Mouse (Mus musculus): ENCODE measurements around the gene Hbb-bh2.
"Not testable (repeated sequence)": the region's sequence is repeated elsewhere in the genome, so short reads cannot be mapped to it uniquely, and the experiment has no call there.

Hbb-bh2 gene

DNA sequence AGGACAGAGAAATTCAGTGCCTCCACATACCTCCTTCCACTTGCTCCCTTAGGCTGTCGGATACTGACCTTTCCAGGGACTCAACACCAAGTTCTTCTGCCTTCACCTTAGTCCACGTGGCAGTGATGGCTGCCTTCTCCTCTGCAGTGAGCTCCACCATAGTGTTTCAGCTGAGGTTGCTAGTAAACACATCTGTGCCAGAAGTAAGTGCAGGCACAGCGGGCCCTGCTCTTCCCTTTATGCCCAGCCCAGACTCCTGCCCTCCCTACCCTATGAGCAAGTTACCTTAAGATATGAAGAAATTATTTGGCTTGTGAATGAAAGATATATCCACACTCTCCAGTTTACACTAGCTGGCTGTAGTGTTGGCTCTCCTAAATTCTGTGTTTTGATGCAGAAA lies at the start of gene Hbb-bh2:
Gene Hbb-bh2 (minus strand): TSS at position 253 of the 400 bp plus-strand sequence.
- no peak for DNase-seq

DNA sequence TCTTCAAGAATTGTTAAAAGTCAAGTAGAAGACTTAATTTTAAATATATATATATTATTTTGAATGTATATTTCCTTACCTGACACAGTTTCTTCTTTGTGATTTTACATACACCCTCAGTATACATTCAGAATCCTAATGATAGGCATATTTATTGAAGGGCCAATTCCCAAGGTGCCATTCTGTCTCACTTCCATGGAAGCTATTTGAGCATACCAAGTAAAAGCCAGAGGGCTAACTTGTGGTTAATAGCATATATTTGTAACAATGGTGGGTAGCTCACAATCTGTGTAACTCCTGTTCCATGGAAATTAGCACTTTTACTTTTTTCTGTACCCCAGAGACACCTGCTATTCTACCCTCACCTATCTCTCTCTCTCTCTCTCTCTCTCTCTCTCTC lies 45.8 kb upstream of the Hbb-bh2 start, which contains the start of gene Olfr66:
Gene Olfr66 (minus strand): TSS at position 101 of the 400 bp plus-strand sequence.
- no peak for DNase-seq

DNA sequence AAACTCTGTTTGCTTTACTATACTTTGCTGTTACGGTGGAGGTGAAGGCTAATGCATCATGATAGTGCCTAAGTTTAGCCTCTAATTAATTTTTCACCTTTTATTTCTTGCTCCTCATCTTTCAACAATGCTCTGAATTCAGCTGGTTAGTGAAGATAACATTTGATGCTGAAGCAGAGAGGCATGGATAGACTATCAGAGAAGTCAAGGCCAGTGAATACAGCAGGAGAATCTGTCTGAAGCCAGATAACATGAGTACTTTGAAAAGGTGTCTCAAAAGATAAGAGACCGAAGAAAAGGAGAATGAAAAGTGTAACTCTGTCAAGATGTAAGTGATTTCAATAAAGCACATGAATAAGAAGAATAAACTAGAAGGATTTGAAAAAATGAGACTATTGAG lies 36.8 kb upstream of the Hbb-bh2 start:
- no peak for DNase-seq

DNA sequence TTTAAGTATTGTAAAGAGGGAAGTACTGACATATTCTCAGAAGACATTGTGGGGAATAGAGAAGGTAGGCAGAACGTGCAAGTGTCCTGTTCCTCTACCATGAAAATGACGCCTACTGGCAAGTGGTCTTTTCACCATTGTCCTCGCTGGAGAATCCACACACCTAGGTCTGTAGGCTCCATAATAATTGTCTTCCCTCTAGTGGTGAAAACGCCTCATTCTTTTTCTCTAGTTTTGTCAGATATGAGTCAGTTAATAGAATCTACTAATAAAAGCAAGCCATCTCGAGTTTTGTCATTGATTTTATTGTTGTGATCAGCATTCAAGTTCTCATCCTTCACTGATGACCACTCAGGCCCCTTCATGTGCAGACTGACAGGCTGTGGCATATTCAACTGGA lies 34.1 kb upstream of the Hbb-bh2 start:
- no peak for DNase-seq

DNA sequence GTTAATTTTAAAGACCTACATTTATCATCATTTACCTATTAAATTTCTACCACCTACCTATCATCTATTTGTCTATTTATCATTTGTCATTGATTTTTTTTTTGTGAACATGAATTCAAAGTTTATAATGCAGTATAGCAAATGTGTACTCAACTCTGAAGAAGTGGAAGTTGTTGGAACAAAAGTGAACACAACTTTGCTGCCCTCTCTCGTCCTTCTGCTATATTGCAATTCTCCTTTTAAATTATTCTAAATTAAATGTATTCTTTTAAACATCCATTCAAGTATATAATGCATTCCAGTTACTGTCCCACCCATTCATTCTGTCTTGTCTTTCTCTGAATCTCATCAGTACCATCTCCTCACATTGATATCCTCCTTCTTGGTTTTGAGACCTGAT lies 32.7 kb upstream of the Hbb-bh2 start:
- DNase-seq = no peak

DNA sequence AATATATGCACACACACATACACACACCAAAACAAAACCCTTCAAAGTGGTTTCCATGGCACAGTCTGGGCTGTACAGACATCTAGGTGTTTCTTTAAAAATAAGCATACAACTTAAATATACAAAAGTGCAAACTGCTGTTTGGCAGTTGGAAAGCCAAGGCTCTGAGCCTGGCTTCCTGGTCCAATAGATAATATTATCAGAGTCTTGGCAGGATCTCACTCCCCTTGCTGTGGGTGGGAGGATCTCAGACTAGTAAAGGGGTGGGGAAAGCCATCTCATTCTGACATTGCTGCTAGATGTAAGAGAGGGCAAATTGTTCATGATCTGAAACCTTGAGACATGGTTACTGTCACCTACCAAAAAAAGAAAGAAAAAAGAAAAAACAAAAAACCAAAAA lies 30.3 kb upstream of the Hbb-bh2 start:
- DNase-seq = no peak

DNA sequence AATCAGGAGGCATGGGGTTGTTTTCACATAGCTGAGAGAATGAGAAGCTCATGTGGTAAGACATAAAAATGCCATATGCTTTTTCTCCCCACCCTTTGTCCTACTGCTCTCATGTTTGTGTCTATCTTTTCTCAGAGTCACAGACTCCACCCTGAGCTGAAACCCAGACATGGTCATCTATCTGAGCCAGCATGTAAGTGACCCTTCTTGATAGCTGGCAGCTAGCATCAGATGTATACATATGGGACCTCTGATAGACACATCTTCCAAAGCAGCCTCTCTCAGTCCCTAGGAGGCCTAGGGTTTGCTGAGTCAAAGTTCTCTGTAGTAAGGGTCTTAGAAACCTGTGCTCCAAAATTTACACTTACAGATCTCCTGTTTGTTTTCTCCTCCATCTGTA lies 25.4 kb upstream of the Hbb-bh2 start:
- no peak for DNase-seq

DNA sequence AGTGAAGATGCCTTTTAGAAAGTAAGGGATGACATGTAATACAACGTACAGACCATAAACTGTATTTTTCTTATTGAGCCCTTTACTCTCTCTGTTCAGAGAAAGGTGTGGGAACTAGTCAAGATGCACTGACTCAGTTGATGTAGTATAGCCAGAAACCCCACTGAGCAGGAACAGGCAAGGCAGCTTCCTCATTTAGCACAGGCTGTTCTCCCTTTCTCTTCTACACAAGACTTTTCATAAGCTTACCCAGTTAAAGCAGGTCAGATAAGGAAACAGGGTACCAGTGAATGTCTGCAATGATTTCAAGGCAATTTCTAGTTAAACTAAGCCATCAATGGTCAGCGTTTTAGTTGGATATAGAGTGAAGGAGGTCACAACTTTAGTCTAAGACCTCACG lies 21.2 kb upstream of the Hbb-bh2 start:
- DNase-seq = no peak

DNA sequence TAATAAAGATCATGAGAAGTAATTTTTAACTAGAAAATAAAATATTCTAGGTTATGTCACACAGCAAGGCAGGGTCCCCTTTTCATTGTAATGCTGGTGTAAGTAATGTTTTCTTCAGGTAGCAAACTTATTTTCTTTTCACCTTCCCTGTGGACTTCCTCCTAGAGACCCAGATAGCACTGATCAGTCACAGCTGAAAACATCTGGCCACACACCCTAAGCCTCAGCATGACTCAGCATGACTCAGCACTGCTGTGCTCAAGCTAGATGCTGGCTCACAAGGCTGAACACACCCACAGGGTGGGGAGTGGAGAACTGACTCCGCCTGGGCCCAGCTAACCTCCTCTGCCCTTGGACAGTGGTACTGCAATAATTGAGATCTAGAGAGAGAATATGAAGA lies 20.5 kb upstream of the Hbb-bh2 start:
- DNase-seq = no peak

DNA sequence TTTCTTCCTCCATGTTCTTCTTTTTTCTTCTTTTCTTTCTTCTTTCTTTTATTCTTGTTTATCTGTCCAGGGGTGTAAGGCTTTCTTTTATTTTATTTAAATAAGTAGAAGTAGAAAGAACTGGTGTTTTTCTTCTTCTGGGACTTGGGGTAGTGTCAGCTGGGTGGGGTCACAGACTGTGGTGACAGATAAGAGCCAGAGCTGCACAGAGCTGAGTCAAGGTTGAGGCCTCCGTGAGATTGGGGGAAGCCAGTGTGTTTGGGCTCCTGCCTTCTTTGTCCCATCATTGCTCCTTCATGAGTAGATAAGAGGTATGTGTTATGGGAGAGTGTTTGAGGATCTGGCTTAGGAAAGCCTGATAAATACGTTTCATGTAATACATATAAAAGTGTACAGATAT lies 18.8 kb upstream of the Hbb-bh2 start:
- no peak for DNase-seq

DNA sequence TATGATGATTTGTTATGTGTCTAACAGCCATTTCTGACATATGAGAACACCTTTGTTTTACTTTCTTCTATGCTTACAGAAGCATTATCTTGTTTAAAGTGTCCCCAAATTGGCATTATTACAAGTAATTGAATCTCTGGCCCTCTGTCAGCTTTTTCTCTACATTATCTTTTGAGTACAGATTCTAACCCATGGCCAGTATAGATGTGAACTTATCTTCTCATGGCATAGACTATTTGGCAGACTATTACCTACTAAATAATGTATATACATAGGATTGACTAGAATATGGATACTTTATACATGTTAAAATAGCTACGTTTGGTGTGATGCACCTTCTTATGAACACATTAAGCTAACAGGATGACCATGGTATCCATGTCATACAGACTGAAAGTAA lies 14.3 kb upstream of the Hbb-bh2 start:
- DNase-seq = no peak

DNA sequence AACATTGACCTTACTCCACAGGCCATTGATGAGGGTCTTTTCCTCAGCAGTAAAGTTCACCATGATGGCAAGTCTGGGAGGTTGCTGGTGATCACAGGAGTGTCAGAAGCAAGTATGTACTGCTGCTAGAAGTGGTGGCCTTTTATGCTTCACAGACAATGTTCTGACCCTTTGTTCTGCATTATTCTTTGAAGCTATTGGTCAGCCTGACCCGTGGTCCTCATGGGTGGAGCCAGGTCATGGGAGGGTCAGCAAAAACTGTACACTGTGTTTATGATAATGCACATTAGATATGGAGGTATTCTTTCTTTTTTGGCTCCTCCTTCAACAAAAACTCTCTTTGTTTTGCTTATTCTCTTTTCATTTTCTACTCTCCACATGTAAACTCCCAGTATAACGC lies 12.8 kb upstream of the Hbb-bh2 start, which contains the start of gene Hbb-y:
Gene Hbb-y (minus strand): TSS at position 127 of the 400 bp plus-strand sequence.
- DNase-seq = no peak

DNA sequence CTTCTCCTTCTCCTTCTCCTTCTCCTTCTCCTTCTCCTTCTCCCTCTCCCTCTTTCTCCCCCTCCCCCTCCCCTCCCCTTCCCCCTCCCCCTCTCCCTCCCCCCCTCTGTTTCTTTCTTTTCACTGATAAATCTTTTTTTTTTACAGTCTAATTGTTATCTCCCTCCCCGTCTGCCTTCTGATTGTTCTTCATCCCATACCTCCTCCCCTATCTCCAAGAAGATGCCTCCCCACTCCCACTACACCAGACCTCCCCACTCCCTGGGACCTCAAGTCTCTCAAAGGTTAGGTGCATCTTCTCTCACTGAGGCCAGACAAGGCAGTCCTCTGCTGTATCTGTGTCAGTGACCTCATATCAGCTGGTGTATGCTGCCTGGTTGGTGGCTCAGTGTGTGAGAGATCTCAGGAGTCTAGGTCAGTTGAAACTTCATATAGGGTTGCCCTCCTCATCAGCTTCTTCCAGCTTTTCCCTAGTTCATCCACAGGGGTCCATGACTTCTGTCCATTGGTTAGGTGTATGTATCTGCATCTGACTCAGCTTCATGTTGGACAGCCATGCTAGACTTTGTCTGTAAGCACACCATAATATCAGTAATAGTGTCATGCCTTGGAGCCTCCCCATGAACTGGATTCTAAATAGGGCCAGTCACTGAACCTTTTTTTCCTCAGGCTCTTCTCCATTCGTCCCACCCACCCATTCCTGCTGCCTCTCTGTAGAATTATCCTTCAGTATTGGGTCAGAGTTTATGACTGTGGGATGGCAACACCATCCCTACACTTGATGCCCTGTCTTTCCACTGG lies 4.4 kb upstream of the Hbb-bh2 start:
- DNase-seq = no peak

DNA sequence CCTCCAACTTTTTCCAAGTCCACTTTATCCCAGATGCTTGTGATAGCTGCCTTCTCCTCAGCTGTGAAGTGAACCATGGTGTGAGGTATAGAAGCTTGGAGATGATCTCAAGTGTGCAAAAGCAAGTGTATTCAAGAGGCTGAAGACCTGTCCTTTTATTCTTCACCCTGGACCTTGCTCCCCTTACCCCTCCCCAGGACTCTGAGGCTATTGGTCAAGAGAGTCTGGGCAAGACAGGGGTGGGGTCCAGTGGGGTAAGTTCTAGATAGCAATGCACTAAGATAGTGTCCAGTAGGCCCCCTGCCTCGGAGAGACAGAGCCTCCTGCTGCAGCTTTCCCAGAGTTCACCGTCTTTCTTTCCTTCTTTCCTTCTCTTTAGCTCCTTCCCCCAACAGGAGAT lies 2.7 kb upstream of the Hbb-bh2 start, which contains the start of gene Hbb-bh1:
Gene Hbb-bh1 (minus strand): TSS at position 131 of the 400 bp plus-strand sequence.
- no peak for DNase-seq

DNA sequence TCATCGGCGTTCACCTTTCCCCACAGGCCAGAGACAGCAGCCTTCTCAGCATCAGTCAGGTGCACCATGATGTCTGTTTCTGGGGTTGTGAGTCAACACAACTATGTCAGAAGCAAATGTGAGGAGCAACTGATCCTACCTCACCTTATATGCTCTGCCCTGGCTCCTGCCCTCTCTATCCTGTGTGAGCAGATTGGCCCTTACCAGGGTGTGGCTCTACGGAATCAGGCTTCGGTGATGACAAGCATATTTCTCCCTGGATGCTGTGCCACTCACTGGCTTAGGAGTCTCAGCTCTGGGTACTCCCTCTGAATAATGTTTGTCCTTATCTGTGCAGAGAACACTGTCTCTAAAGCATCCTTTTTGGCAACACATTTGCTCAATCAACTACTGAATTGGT lies 12.5 kb downstream of the Hbb-bh2 start, which contains the start of gene Hbb-bs:
Gene Hbb-bs (minus strand): TSS at position 289 of the 400 bp plus-strand sequence.
- DNase-seq = no peak

DNA sequence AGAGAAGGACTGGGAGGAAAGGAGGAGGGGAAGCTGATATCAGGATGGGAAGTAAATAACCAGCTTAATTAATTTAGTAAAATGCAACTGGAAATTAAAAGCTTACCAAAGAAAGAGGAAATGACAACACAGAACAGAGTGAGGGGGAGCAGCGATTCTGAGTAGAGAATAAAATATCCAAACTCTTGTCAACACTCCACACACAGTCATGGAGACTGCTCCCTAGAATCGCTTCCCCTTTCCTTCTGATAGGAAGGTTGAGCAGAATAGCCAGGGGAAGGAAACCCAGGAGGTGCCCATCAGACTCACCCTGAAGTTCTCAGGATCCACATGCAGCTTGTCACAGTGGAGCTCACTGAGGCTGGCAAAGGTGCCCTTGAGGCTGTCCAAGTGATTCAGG lies 13.2 kb downstream of the Hbb-bh2 start:
- DNase-seq = not testable (repeated sequence)

DNA sequence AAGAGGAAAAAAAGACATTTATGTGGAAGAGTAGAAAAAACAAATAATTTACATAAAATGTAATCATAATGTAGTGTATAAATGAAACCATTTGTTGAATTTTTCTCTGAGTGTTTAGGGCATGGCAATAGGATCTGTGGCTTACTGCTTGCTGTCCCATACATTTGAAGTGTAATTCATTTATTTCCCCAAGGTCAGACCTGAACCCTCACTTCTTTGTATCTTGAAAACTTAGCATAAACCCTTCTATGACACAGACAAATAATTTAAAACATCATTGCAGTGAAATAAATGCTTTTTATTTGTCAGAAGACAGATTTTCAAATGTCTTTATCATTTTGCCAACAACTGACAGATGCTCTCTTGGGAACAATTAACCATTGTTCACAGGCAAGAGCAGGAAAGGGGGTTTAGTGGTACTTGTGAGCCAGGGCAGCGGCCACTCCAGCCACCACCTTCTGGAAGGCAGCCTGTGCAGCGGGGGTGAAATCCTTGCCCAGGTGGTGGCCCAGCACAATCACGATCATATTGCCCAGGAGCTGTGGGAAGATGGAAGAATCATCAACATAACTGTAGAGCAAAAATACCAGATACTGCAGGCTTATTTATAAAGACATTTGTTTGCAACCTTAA lies 13.9 kb downstream of the Hbb-bh2 start:
- no peak for DNase-seq

DNA sequence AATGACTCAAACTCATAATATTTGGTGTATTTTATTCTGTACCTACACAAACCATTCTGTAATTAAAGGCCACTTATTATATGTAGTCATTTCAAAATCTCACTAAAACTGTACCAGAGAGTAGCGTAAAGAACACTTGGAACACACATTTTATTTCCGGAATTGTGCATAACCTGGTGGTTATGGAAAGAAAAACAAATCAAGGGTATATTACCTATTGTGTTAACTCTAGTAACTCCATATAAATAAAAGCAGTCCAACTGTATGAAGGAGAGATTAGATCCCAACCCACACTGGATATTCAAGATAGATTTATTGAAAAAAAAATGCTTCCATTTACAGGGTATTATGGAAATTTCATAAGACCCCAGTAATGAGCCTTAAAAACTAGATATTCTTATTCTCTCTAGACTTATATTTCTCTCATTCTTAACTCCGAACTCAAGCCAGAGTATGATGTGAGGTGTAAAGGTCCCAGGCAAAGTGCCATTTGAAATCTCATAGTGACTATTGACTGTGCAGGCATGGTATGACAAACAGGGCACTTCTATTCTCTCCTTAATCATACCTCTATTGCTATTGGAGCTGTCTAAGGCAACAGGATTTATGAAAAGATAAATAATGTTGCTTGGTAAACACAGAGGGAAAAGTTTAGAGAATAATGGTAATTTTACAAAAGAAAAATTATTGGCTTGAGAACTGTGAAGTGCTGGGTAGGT lies 14.6 kb downstream of the Hbb-bh2 start:
- no peak for DNase-seq

DNA sequence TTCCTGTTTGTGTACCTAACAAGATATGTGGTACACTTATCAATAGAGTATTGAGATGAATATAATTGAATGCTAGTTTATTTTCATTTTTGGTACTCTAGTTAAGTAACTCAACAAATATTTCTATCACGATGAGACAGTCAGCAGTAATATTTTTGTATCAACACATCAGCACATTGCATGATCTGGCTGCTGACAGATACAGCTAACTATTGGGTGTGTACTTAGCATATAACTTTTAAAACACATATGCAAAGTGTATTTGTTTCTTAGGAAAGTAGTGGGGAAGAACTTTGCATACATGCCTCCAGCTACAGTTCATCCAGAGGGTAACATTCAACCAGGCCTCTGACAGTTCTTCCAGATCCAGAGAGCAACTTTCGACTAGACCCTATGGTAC lies 15.7 kb downstream of the Hbb-bh2 start:
- no peak for DNase-seq

DNA sequence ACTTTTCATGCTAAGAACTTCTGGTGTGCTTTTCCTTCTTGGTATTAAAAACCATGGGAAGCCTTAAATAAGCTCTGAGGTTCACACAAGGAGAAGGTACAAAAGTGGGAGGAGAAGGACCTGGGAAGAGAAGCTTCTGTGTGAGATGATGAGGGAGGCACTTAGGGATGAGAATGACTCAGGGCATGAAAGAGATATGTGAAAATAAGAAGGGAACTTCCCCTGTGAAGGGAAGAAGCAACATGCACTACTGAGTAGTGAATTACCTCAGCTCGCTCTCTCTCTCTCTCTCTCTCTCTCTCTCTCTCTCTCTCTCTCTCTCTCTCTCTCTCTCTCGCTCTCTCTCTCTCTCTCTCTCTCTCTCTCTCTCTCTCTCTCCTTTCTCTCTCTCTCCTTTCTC lies 25.2 kb downstream of the Hbb-bh2 start:
- not testable (repeated sequence) for DNase-seq

DNA sequence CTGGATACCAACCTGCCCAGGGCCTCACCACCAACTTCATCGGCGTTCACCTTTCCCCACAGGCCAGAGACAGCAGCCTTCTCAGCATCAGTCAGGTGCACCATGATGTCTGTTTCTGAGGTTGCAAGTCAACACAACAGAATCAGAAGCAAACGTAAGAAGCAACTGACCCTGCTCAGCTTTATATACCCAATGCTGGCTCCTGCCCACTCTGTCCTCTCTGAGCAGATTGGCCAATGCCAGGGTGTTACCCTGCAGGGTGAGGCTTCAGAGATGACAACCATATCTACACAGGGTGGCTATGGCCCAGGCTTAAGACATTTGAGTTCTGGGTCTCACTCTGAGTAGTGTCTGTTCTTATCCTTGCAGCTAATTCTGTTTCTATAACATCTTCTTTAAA lies 26.6 kb downstream of the Hbb-bh2 start, which contains the start of gene Hbb-bt:
Gene Hbb-bt (minus strand): TSS at position 231 of the 400 bp plus-strand sequence.
- no peak for DNase-seq

DNA sequence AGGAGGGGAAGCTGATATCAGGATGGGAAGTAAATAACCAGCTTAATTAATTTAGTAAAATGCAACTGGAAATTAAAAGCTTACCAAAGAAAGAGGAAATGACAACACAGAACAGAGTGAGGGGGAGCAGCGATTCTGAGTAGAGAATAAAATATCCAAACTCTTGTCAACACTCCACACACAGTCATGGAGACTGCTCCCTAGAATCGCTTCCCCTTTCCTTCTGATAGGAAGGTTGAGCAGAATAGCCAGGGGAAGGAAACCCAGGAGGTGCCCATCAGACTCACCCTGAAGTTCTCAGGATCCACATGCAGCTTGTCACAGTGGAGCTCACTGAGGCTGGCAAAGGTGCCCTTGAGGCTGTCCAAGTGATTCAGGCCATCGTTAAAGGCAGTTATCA lies 27.2 kb downstream of the Hbb-bh2 start:
- DNase-seq = not testable (repeated sequence)

DNA sequence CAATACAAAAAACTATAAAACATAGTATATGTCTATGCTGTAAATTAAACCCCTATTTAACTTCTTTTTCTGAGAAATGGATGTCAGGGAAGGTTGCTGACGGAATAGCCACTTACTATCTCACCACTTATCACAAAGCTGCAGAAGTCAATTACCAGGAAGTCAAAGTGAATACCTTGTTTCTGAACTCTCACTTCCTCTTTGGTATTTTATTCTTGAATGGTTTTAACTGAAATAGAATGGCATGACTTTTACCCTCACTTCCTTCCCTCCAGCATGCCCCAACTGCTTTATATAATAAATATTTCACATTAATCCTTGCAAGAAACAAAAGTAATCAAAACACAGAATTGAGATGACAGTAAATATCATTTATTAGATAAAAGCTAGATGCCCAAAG lies 28.1 kb downstream of the Hbb-bh2 start:
- no peak for DNase-seq
